Mouse (Mus musculus): ENCODE data around the gene Habp2.

Gene Habp2

GRCm38 (mm10) chr19:56358890-56359289, 72.0 kb downstream of the Habp2 start:
- DNase-seq (ENCODE audit: low read depth, low spot score) = no peak

DNA sequence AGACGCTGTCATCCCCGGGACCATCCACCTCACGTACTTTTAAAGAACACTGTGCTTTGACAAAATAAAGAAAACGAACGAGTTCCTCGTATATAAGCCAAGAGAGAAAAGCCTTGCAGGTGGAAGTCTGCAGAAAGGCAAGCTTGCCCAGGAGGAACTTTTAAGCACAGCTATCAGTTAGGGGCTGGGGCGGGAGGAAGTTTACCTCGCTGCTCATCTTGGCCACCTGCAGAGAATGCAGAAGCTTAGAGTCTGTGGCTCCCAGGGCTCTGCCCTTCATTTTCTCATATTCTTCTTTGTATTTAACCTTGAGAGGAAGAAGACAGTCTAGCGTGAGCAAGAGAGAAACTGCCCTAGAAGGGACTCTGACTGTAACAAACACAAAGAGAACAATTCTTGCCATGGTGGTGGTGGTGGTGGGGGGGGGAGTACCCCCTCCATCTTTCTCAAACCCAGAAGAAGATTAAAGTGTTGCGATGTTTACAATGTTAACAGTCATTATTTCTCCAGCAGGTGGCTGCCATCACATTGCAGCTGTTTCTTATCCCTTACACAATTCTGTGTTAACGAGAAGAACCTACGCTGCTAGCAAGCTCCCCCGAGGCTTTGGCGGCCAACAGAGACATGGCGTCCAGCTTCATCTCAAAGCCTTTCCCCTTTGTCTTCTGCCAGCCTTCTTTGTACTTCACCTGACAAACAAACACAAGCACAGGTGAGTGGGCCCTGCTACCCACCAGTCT, 77.0 kb downstream of the Habp2 start:
- DNase-seq (ENCODE audit: low read depth, low spot score) = no peak

DNA sequence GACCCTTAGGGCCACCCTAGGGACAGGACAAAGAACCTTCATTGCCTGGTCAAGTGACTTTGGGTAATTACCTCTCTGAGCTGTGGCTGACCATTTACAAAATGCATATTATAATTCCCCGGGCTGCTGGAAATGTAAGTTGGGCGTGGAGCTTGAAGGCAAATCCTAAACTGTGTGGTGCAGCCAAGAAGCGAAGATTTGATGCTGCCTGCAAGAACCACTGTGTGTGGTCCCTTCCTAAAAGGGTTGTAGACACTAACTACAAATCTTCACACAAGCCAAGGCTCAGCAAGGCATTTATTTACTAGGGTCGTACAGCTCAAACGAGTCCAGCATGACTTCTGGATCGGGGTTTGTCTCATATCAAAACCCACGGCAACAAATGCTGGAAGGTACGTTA, 77.6 kb downstream of the Habp2 start:
- no peak for DNase-seq (ENCODE audit: low read depth, low spot score)

GRCm38 (mm10) chr19:56366168-56366567, 79.2 kb downstream of the Habp2 start:
- DNase-seq (ENCODE audit: low read depth, low spot score) = no peak

DNA sequence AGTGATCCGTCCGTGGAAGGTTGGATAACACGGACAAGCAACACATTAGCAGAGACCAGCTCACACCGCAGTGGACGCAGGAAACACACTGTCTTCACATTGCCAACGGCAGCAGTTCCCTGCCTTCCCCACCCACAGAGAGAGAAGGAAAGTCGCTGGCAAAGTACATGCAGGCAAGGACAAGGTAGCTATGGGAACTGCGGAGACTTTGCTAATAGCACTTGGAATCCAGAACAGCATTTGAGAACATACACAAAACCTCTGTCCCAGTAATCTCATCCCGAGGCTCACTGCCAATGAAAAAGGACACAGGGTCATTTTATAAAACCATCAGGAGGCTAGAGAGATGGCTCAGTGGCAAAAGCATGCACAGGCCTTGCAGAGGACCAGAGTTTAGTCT, 79.7 kb downstream of the Habp2 start:
- DNase-seq (ENCODE audit: low read depth, low spot score) = peak; percentile 54

DNA sequence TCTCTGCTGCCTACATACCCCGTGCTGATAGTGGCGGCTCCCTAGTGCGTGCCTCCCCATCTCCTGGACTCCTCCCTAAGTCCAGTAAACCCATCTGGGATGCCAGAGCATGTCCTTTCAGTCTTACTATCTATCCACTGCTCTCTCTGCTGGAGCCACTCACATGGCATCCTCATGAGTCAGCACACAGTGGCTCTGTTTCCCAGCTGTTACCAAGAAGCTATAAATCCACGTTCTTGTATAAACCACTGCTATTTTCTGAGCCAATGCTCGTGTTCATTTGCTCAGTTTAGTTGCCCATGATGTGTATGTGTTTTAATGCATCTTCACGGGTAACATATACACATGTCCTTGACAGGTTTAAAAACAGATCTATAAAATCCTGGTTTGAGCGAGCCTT, 80.8 kb downstream of the Habp2 start:
- DNase-seq (ENCODE audit: low read depth, low spot score) = peak; percentile 67

- no peak for DNase-seq (ENCODE audit: low read depth, low spot score)
Observed at GRCm38 (mm10) chr19:56368912-56369311, 82.0 kb downstream of the Habp2 start.

Measured in brain, adult 2 months (tissue).